Mouse (Mus musculus): ENCODE data around the gene Slc22a4.
"Not testable (repeated sequence)": the region's sequence is repeated elsewhere in the genome, so short reads cannot be mapped to it uniquely, and the experiment has no call there.

DNA sequence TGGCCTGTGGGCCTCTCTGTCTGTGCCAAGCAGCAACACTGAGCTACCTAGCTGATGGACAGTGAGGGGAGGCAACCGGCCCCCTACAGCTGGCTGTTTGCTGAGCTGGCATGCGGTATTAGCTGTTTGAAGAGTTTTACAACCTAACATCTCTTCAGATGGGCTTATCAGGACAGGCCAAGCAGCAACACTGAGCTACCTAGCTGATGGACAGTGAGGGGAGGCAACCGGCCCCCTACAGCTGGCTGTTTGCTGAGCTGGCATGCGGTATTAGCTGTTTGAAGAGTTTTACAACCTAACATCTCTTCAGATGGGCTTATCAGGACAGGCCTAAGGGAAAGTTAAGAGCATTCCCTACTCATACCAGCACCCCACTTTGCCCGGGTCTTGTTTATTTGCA is 21.5 kb downstream of the Slc22a4 start:
- TF ChIP-seq POLR2A, CTCF (IDR thresholded peaks at IDR 0.05; ENCODE audit: extremely low read depth, insufficient read depth, low read length): not testable (repeated sequence)

All from cortical plate, adult 2 months (tissue).